Mouse (Mus musculus): ENCODE results near the gene Bcar1.

DNA sequence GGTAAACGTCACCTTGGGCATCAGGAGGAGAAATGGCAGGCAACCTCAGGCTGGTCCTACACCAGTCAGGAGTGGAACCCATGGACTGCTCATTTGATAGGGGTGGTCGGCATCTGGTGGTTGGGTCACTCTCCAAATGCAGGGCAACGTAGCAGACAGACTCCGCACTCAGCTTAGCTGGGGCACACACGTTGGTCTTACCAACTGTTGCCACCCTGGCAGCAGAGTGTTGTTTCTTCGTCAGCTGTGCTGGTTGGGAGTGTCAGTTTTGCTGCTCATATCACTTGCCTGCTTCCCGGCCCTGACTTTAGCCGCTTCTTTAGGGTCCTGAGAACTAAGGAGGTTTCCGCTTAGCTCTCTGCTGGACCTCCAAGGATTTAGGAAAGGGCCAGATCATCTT is 14.0 kb upstream of the Bcar1 start:
- no peak for TF ChIP-seq CTCF (IDR thresholded peaks at IDR 0.05; ENCODE audit: low read depth)
- TF ChIP-seq EP300 (IDR thresholded peaks at IDR 0.05; ENCODE audit: low read depth): no peak
